Mouse (Mus musculus) forelimb bud, embryonic 11.5 days (tissue): Measurements from ENCODE around the gene Hcar1.

Source experiments
- DNase-seq: peaks from one replicate; pipeline ENCODE4 v3.0.0-alpha.2; 2012; ENCODE audit warnings: low read depth, low spot score

Gene Hcar1

GRCm38 (mm10) chr5:123863934-123864333 lies 15.9 kb downstream of the Hcar1 start:
- no peak for DNase-seq

- no peak for DNase-seq
Observed at GRCm38 (mm10) chr5:123862374-123863350, 17.2 kb downstream of the Hcar1 start.

GRCm38 (mm10) chr5:123858798-123859197 lies 21.0 kb downstream of the Hcar1 start:
- DNase-seq, result no peak

- no peak for DNase-seq
Observed at GRCm38 (mm10) chr5:123854511-123854910, 25.3 kb downstream of the Hcar1 start.

- DNase-seq, result no peak
Observed at GRCm38 (mm10) chr5:123853877-123854504, 25.8 kb downstream of the Hcar1 start.

- DNase-seq, result no peak
Observed at GRCm38 (mm10) chr5:123851398-123851797, 28.4 kb downstream of the Hcar1 start.

- no peak for DNase-seq
Observed at GRCm38 (mm10) chr5:123844316-123844715, 35.5 kb downstream of the Hcar1 start.

- DNase-seq, result no peak
Observed at GRCm38 (mm10) chr5:123843816-123844215, 36.0 kb downstream of the Hcar1 start.

GRCm38 (mm10) chr5:123842935-123843282 lies 36.9 kb downstream of the Hcar1 start:
- DNase-seq, result no peak

GRCm38 (mm10) chr5:123842221-123842934 lies 37.4 kb downstream of the Hcar1 start:
- no peak for DNase-seq

GRCm38 (mm10) chr5:123837371-123837770 lies 42.4 kb downstream of the Hcar1 start:
- DNase-seq, result no peak

GRCm38 (mm10) chr5:123834836-123835235 lies 45.0 kb downstream of the Hcar1 start:
- no peak for DNase-seq

- no peak for DNase-seq
Observed at GRCm38 (mm10) chr5:123832309-123832708, 47.5 kb downstream of the Hcar1 start.

- DNase-seq, result peak; percentile 55
Observed at GRCm38 (mm10) chr5:123827659-123828091, 52.1 kb downstream of the Hcar1 start.
